Mouse (Mus musculus): Measurements from ENCODE around the gene Mctp1.

DNA sequence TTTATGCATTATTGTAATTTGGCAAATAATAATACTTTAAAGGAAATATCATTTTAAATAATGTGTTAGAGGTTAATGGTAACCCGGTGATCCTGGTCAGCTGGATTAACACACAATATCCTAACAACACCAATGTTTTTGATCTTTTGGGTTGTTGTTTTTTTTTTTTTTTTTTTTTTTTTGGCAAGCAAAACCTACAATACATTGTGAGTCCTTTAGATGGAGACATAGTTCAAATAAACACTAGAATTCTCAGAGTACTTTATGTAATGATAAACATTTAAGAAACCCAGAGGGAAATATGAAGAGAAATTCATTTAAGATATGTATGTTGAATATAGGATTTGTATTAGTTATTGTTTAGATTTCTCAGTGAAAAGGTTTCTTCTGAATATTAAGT, 534.0 kb downstream of the Mctp1 start:
- TF ChIP-seq POLR2A (IDR thresholded peaks at IDR 0.05; ENCODE audit: extremely low read depth, insufficient read depth, low read length), result no peak
- TF ChIP-seq CTCF (IDR thresholded peaks at IDR 0.05; ENCODE audit: low read depth, low read length), result no peak

All from liver, adult 2 months (tissue).